Mouse (Mus musculus): ENCODE measurements around the gene Gsk3a.

- TF ChIP-seq POLR2A (IDR thresholded peaks at IDR 0.05; ENCODE audit: borderline replicate concordance, low read depth, low read length) (no peak), CTCF (IDR thresholded peaks at IDR 0.05; ENCODE audit: low read depth, low read length) (no peak)
Observed at GRCm38 (mm10) chr7:25277405-25277804, 39.8 kb upstream of the Gsk3a start.
